Mouse (Mus musculus): ENCODE measurements around the gene Ccdc191.

- no peak for TF ChIP-seq TAL1 (IDR thresholded peaks at IDR 0.05; ENCODE audit: low read length)
- TF ChIP-seq GATA1 (IDR thresholded peaks at IDR 0.05; ENCODE audit: low read length), result no peak
Observed at GRCm38 (mm10) chr16:43890005-43890336, 371 bp downstream of the Ccdc191 start.
